Mouse (Mus musculus): ENCODE results near the gene Ginm1. TPM values are rescaled to one million over a fixed set of nuclear protein-coding genes. Genes with fewer than 3 reads are reported as not detected.

Gene Ginm1
- polyA plus RNA-seq, 1 experiment from 2014 or later, result 100 TPM

DNA sequence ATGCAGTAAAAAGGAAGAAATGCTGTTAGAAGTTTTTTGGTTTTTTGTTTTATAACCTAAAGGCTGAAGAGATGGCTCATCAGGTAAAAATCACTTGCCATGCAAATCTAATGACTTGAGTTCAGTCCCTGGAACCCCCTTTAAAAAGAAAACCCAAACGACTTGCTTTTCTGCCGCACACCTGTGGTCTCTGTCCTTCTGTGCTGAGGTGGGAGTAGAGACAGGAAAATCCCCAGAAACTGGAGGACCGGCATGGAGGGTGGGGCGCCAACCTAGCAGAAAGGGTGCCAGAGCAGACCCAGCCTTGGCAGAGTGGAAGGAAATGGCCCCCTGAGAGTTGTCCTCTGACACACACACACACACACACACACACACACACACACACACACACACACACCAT, 26.1 kb upstream of the Ginm1 start:
- peaks cover 33% of the 10 kb centered on the region for H3K36me3 ChIP-seq (ENCODE audit: insufficient read depth, low read length)
- no peak overlapping the region for H3K27ac ChIP-seq (ENCODE audit: low read length)
- no peak overlapping the region for H3K9ac ChIP-seq (replicated peaks; ENCODE audit: low read length)
- no peaks in the 10 kb centered on the region for H3K27me3 ChIP-seq (ENCODE audit: insufficient read depth, low read length)
- no peaks in the 10 kb centered on the region for H3K4me1 ChIP-seq (ENCODE audit: insufficient read depth, low read length)
- H3K4me2 ChIP-seq (replicated peaks; ENCODE audit: low read depth, low read length), result no peak overlapping the region
- no peak for ATAC-seq (ENCODE audit: low FRiP score, low TSS enrichment)
- WGBS, result 91% methylated on average over 4 of the region's 4 CpGs
- H3K4me3 ChIP-seq (ENCODE audit: low read length), result no peak overlapping the region
- no peaks in the 10 kb centered on the region for H3K9me3 ChIP-seq (ENCODE audit: low read length)

DNA sequence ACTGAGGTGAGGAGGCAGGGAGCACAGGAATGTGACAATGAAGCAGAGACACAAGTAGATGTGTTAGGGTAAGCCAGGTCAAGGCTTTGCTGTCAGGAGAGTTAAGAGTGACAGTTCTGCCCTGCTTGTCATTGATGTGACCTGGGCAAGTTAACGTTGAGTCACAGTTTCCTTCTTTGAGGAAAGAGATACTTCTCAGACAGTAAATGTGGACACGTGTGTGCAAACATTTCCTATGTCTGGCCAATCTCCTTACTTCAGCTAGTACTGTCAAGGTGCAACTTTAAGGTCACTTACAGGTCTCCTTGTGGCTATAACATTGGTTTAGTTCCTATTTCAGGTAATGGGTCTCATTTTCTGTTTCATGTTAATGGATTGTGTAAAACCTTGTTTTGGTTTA, 23.9 kb upstream of the Ginm1 start:
- no peak overlapping the region for H3K4me2 ChIP-seq (replicated peaks; ENCODE audit: low read depth, low read length)
- no peak overlapping the region for H3K27ac ChIP-seq (ENCODE audit: low read length)
- H3K4me1 ChIP-seq (ENCODE audit: insufficient read depth, low read length), result no peaks in the 10 kb centered on the region
- H3K36me3 ChIP-seq (ENCODE audit: insufficient read depth, low read length), result peaks cover 30% of the 10 kb centered on the region
- no peak overlapping the region for H3K9ac ChIP-seq (replicated peaks; ENCODE audit: low read length)
- no peaks in the 10 kb centered on the region for H3K9me3 ChIP-seq (ENCODE audit: low read length)
- WGBS, result 84% methylated on average over 2 of the region's 2 CpGs
- H3K4me3 ChIP-seq (ENCODE audit: low read length), result no peak overlapping the region
- no peak for ATAC-seq (ENCODE audit: low FRiP score, low TSS enrichment)
- H3K27me3 ChIP-seq (ENCODE audit: insufficient read depth, low read length), result no peaks in the 10 kb centered on the region

GRCm38 (mm10) chr10:7809937-7810336, 17.3 kb upstream of the Ginm1 start:
- no peak overlapping the region for H3K4me3 ChIP-seq (ENCODE audit: low read length)
- H3K27ac ChIP-seq (ENCODE audit: low read length), result no peak overlapping the region
- no peaks in the 10 kb centered on the region for H3K4me1 ChIP-seq (ENCODE audit: insufficient read depth, low read length)
- H3K36me3 ChIP-seq (ENCODE audit: insufficient read depth, low read length), result peaks cover 34% of the 10 kb centered on the region
- no peaks in the 10 kb centered on the region for H3K9me3 ChIP-seq (ENCODE audit: low read length)
- H3K27me3 ChIP-seq (ENCODE audit: insufficient read depth, low read length), result no peaks in the 10 kb centered on the region
- WGBS, result 50% methylated on average over 2 of the region's 2 CpGs
- no peak overlapping the region for H3K4me2 ChIP-seq (replicated peaks; ENCODE audit: low read depth, low read length)
- H3K9ac ChIP-seq (replicated peaks; ENCODE audit: low read length), result no peak overlapping the region
- no peak for ATAC-seq (ENCODE audit: low FRiP score, low TSS enrichment)

DNA sequence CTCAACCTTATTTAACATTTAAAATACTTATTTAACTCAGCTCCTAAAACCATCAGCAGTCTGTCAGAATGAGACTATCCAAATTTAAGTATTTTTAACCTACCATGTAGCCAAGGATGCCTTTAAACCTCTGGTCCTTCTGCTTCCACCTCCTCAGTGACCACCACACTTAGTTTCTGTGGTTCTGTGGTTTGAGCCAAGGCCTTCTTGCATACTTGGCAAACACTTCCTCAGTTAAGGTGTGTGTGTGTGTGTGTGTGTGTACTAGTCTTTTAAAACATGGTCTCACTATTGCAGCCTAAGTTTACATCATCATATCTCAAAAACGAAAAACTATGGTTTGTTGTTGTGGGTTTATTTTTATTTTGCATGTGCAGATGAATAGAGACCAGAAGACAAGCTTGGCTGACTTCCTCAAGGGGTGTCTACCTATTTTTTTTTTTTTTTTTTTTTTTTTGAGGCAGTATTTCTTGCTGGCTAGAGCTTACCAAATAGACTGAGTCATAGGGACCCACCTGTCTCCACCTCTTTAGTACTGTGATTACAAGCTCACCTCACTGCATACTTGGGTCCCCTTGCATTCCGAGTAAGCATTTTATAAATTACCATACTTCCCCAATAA, 10.0 kb upstream of the Ginm1 start:
- Histone ChIP-seq H3K4me2 (replicated peaks; ENCODE audit: low read depth, low read length) (no peak overlapping the region), H3K4me3 (ENCODE audit: low read length) (no peak overlapping the region), H3K9me3 (ENCODE audit: low read length) (no peaks in the 10 kb centered on the region), H3K9ac (replicated peaks; ENCODE audit: low read length) (no peak overlapping the region), H3K27me3 (ENCODE audit: insufficient read depth, low read length) (no peaks in the 10 kb centered on the region), H3K4me1 (ENCODE audit: insufficient read depth, low read length) (no peaks in the 10 kb centered on the region), H3K36me3 (ENCODE audit: insufficient read depth, low read length) (peaks cover 50% of the 10 kb centered on the region), H3K27ac (ENCODE audit: low read length) (no peak overlapping the region)
- ATAC-seq (ENCODE audit: low FRiP score, low TSS enrichment), result no peak
- WGBS, result 89% methylated on average over 2 of the region's 2 CpGs

DNA sequence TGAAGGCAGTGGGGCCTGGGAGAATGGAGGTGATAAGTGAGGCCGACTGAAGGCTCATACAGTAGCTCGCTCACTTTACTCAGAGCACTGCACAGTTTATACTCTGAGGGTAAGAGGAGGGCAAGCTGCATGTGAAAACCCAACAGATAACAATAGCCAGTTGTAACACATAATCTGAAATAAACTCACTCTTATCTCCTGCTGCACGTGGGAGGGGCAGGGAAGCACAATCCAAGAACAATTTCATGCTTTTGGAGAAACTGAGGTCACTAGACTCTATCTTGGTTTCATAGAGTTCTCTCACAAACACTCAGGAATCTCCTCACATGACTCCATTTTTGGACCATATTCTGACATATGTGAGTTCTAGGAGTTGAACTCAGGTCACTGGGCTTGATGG, 8.6 kb upstream of the Ginm1 start:
- H3K4me3 ChIP-seq (ENCODE audit: low read length), result no peak overlapping the region
- H3K27me3 ChIP-seq (ENCODE audit: insufficient read depth, low read length), result no peaks in the 10 kb centered on the region
- H3K9ac ChIP-seq (replicated peaks; ENCODE audit: low read length), result no peak overlapping the region
- H3K9me3 ChIP-seq (ENCODE audit: low read length), result no peaks in the 10 kb centered on the region
- WGBS, result 92% methylated on average over 3 of the region's 3 CpGs
- peaks cover 58% of the 10 kb centered on the region for H3K36me3 ChIP-seq (ENCODE audit: insufficient read depth, low read length)
- no peaks in the 10 kb centered on the region for H3K4me1 ChIP-seq (ENCODE audit: insufficient read depth, low read length)
- H3K27ac ChIP-seq (ENCODE audit: low read length), result no peak overlapping the region
- ATAC-seq (ENCODE audit: low FRiP score, low TSS enrichment), result no peak
- H3K4me2 ChIP-seq (replicated peaks; ENCODE audit: low read depth, low read length), result no peak overlapping the region

- Histone ChIP-seq H3K27me3 (ENCODE audit: insufficient read depth, low read length) (no peaks in the 10 kb centered on the region), H3K9me3 (ENCODE audit: low read length) (no peaks in the 10 kb centered on the region), H3K4me1 (ENCODE audit: insufficient read depth, low read length) (peaks cover 13% of the 10 kb centered on the region), H3K36me3 (ENCODE audit: insufficient read depth, low read length) (peaks cover 26% of the 10 kb centered on the region), H3K27ac (ENCODE audit: low read length) (peak overlapping the region; percentile 41; the same call in 1 of the 2 replicates), H3K4me3 (ENCODE audit: low read length) (peak overlapping the region; percentile 80), H3K9ac (replicated peaks; ENCODE audit: low read length) (peak overlapping the region; percentile 87), H3K4me2 (replicated peaks; ENCODE audit: low read depth, low read length) (peak overlapping the region; percentile 59)
- WGBS, result under 1% methylated on average over 10 of the region's 10 CpGs
- ATAC-seq (ENCODE audit: low FRiP score, low TSS enrichment), result peak; percentile 23; the same call in 1 of the 2 replicates
Observed at GRCm38 (mm10) chr10:7792254-7792750, 322 bp downstream of the Ginm1 start.

DNA sequence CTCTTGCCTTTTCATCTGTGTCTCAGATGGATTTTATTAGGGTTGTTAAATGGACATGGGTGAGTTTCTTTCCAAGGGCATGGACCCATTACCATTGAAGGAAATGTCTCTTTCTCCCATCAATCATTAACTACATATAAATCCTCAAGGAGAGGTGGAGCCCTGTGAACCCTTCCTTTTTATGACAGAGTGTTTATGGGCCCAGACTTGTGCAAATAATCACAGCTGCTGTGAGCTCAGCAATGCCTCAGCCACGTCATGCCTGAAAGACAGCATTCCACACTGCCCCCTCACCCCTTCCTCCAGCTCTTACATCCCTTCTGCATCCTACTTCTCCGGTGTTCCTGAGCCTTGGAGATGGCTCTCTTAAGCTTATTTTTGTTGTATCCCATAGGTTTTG, 5.3 kb downstream of the Ginm1 start:
- no peak overlapping the region for H3K4me2 ChIP-seq (replicated peaks; ENCODE audit: low read depth, low read length)
- WGBS, result 41% methylated on average over 2 of the region's 2 CpGs
- no peaks in the 10 kb centered on the region for H3K9me3 ChIP-seq (ENCODE audit: low read length)
- no peak for ATAC-seq (ENCODE audit: low FRiP score, low TSS enrichment)
- H3K9ac ChIP-seq (replicated peaks; ENCODE audit: low read length), result no peak overlapping the region
- no peaks in the 10 kb centered on the region for H3K27me3 ChIP-seq (ENCODE audit: insufficient read depth, low read length)
- peaks cover 3% of the 10 kb centered on the region; the same call in 1 of the 2 replicates for H3K4me1 ChIP-seq (ENCODE audit: insufficient read depth, low read length)
- H3K4me3 ChIP-seq (ENCODE audit: low read length), result no peak overlapping the region
- no peak overlapping the region for H3K27ac ChIP-seq (ENCODE audit: low read length)
- H3K36me3 ChIP-seq (ENCODE audit: insufficient read depth, low read length), result peaks cover 15% of the 10 kb centered on the region

GRCm38 (mm10) chr10:7781214-7781613, 11.4 kb downstream of the Ginm1 start:
- peaks cover 9% of the 10 kb centered on the region; the same call in 1 of the 2 replicates for H3K36me3 ChIP-seq (ENCODE audit: insufficient read depth, low read length)
- H3K4me3 ChIP-seq (ENCODE audit: low read length), result peak overlapping the region; percentile 99
- no peaks in the 10 kb centered on the region for H3K9me3 ChIP-seq (ENCODE audit: low read length)
- 61% methylated on average over 3 of the region's 3 CpGs for WGBS
- peak; percentile 17; the same call in 1 of the 2 replicates for ATAC-seq (ENCODE audit: low FRiP score, low TSS enrichment)
- no peaks in the 10 kb centered on the region for H3K27me3 ChIP-seq (ENCODE audit: insufficient read depth, low read length)
- peaks cover 5% of the 10 kb centered on the region; the same call in 1 of the 2 replicates for H3K4me1 ChIP-seq (ENCODE audit: insufficient read depth, low read length)
- peak overlapping the region; percentile 80 for H3K4me2 ChIP-seq (replicated peaks; ENCODE audit: low read depth, low read length)
- H3K27ac ChIP-seq (ENCODE audit: low read length), result no peak overlapping the region
- peak overlapping the region; percentile 61 for H3K9ac ChIP-seq (replicated peaks; ENCODE audit: low read length)

DNA sequence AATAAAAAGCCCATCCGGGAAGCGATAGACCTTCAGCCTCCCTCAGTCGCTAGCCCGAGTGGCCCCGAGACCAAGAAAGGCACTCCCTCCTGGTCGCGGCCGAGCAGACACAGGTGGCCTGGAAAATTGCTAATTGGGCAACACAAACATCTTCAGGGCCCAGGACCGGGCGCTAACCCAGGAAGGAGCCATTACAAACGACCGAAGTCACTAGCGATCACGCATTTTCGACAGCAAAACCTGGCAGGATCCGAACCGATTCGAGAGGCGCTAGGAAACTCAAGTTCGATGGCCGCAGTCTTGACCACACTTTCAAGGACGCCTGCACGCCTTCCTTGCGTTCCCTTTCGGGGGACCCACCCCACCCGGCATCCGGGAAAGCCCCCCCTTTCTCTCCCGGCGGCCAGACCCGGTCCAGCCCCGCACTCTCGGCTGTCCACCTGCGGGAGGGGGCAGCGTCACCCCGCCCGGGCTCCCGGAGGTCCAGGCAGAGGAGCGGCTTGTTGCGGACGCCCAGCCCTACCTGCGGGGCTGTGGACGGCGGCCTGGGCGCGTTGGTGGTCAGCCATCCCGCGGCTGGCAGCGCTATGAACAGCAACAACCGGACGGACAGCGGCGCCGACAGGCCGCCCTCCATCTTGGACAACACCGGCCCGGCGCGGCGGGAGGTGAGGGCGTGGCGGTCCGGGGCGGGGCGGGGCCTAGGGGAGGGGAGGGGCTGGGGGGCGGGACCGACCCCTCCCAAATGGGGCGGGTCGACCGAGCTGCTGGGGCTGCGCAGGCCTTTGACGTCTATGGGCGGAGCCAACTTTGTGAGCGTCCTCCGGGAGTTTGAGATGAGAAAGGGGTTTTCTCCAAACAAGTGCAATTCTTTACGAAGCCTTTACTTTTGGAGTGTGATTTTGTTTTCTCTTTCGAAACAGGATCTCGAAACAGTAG, 12.1 kb downstream of the Ginm1 start:
- Histone ChIP-seq H3K36me3 (ENCODE audit: insufficient read depth, low read length) (peaks cover 9% of the 10 kb centered on the region; the same call in 1 of the 2 replicates), H3K4me3 (ENCODE audit: low read length) (peak overlapping the region; percentile 99), H3K9ac (replicated peaks; ENCODE audit: low read length) (peak overlapping the region; percentile 88), H3K4me2 (replicated peaks; ENCODE audit: low read depth, low read length) (peak overlapping the region; percentile 80), H3K9me3 (ENCODE audit: low read length) (no peaks in the 10 kb centered on the region), H3K27me3 (ENCODE audit: insufficient read depth, low read length) (no peaks in the 10 kb centered on the region), H3K27ac (ENCODE audit: low read length) (peak overlapping the region; percentile 72), H3K4me1 (ENCODE audit: insufficient read depth, low read length) (peaks cover 5% of the 10 kb centered on the region; the same call in 1 of the 2 replicates)
- WGBS, result under 1% methylated on average over 59 of the region's 77 CpGs
- peak; percentile 96 for ATAC-seq (ENCODE audit: low FRiP score, low TSS enrichment)

All from kidney, embryonic 16.5 days (tissue).